Mouse (Mus musculus) forebrain, embryonic 15.5 days (tissue): ENCODE measurements around the gene Fam193a. TPM values are rescaled to one million over a fixed set of nuclear protein-coding genes. Genes with fewer than 3 reads are reported as not detected.

Experiments used
- ATAC-seq: fragments of 200-750 bp; cut with Nextera tagmentation; replicated peaks from 2 replicates; pipeline ENCODE4 v1.8.0; 2017; ENCODE audit warnings: mild to moderate bottlenecking, moderate TSS enrichment, moderate library complexity
- H3K27ac ChIP-seq: fragments of 300-500 bp; sonication (generic); replicated peaks from 2 replicates; pipeline ENCODE4 v1.5.1; 2015; ENCODE audit warnings: mild to moderate bottlenecking, inconsistent platforms
- H3K27me3 ChIP-seq: fragments of 300-500 bp; sonication (generic); 2 replicates; pipeline ENCODE4 v1.6.1; 2015; ENCODE audit warnings: inconsistent platforms
- H3K36me3 ChIP-seq: fragments of 300-500 bp; sonication (generic); 2 replicates; pipeline ENCODE4 v1.6.1; 2015; ENCODE audit warnings: mild to moderate bottlenecking, inconsistent platforms
- H3K4me1 ChIP-seq: fragments of 300-500 bp; sonication (generic); 2 replicates; pipeline ENCODE4 v1.6.1; 2015; ENCODE audit warnings: inconsistent platforms
- H3K4me2 ChIP-seq: fragments of 300-500 bp; sonication (generic); replicated peaks from 2 replicates; pipeline ENCODE4 v1.6.1; 2015; ENCODE audit warnings: mild to moderate bottlenecking, inconsistent platforms
- H3K4me3 ChIP-seq: fragments of 300-500 bp; sonication (generic); 2 replicates; pipeline ENCODE4 v1.5.1; 2015; ENCODE audit warnings: mild to moderate bottlenecking, inconsistent platforms
- H3K9ac ChIP-seq: fragments of 300-500 bp; sonication (generic); replicated peaks from 2 replicates; pipeline ENCODE4 v1.6.1; 2015; ENCODE audit warnings: mild to moderate bottlenecking, inconsistent platforms
- H3K9me3 ChIP-seq: fragments of 300-500 bp; sonication (generic); 2 replicates; pipeline ENCODE4 v1.6.1; 2016; ENCODE audit warnings: inconsistent platforms
- WGBS: fragments of 180-500 bp; shearing (Covaris S2); methylation state at CpG from one replicate; pipeline ENCODE4 v1.1.7; 2015; ENCODE audit warnings: mixed read lengths; 5-methylcytosine and 5-hydroxymethylcytosine counted together
- polyA plus RNA-seq: library from polyadenylated mRNA; unstranded; fragments of >200 nt; fragmentation: Nextera tagmentation; extraction: Ambion mirVana; gene quantifications from 2 replicates; pipeline ENCODE4 v1.2.1, GENCODE M21; 2015

Gene Fam193a
- polyA plus RNA-seq, 1 experiment from 2014 or later, result 16.7 TPM

- Histone ChIP-seq H3K4me1 (no peaks in the 10 kb centered on the region), H3K9me3 (no peaks in the 10 kb centered on the region), H3K4me3 (no peak overlapping the region), H3K27ac (no peak overlapping the region), H3K9ac (no peak overlapping the region), H3K36me3 (peaks cover 73% of the 10 kb centered on the region), H3K27me3 (no peaks in the 10 kb centered on the region), H3K4me2 (no peak overlapping the region)
- 88% methylated on average over 1 of the region's 1 CpGs for WGBS
- ATAC-seq, result no peak
Observed at GRCm38 (mm10) chr5:34433786-34434185, 64.1 kb downstream of the Fam193a start.

GRCm38 (mm10) chr5:34434241-34434640 lies 64.5 kb downstream of the Fam193a start:
- Histone ChIP-seq H3K27me3 (no peaks in the 10 kb centered on the region), H3K4me1 (no peaks in the 10 kb centered on the region), H3K4me2 (no peak overlapping the region), H3K4me3 (no peak overlapping the region), H3K27ac (no peak overlapping the region), H3K9ac (no peak overlapping the region), H3K36me3 (peaks cover 76% of the 10 kb centered on the region), H3K9me3 (no peaks in the 10 kb centered on the region)
- ATAC-seq, result no peak
- 93% methylated on average over 3 of the region's 3 CpGs for WGBS

GRCm38 (mm10) chr5:34438052-34438451 lies 68.3 kb downstream of the Fam193a start:
- H3K4me1 ChIP-seq, result no peaks in the 10 kb centered on the region
- H3K9me3 ChIP-seq, result no peaks in the 10 kb centered on the region
- WGBS, result 91% methylated on average over 4 of the region's 4 CpGs
- no peak overlapping the region for H3K4me3 ChIP-seq
- no peak overlapping the region for H3K27ac ChIP-seq
- H3K36me3 ChIP-seq, result peaks cover 83% of the 10 kb centered on the region
- no peak overlapping the region for H3K9ac ChIP-seq
- no peak overlapping the region for H3K4me2 ChIP-seq
- no peak for ATAC-seq
- H3K27me3 ChIP-seq, result no peaks in the 10 kb centered on the region

- H3K9me3 ChIP-seq, result no peaks in the 10 kb centered on the region
- H3K4me3 ChIP-seq, result no peak overlapping the region
- ATAC-seq, result no peak
- peaks cover 82% of the 10 kb centered on the region for H3K36me3 ChIP-seq
- H3K4me1 ChIP-seq, result no peaks in the 10 kb centered on the region
- no peak overlapping the region for H3K27ac ChIP-seq
- H3K4me2 ChIP-seq, result no peak overlapping the region
- no peaks in the 10 kb centered on the region for H3K27me3 ChIP-seq
- WGBS, result 95% methylated on average over 1 of the region's 1 CpGs
- H3K9ac ChIP-seq, result no peak overlapping the region
Observed at GRCm38 (mm10) chr5:34438659-34439058, 68.9 kb downstream of the Fam193a start.

- peaks cover 86% of the 10 kb centered on the region for H3K36me3 ChIP-seq
- ATAC-seq, result no peak
Observed at GRCm38 (mm10) chr5:34439768-34440167, 70.0 kb downstream of the Fam193a start.

GRCm38 (mm10) chr5:34441797-34442196 lies 72.1 kb downstream of the Fam193a start:
- Histone ChIP-seq H3K9me3 (no peaks in the 10 kb centered on the region), H3K36me3 (peaks cover 85% of the 10 kb centered on the region), H3K4me2 (no peak overlapping the region), H3K27ac (no peak overlapping the region), H3K4me1 (no peaks in the 10 kb centered on the region), H3K27me3 (no peaks in the 10 kb centered on the region), H3K4me3 (no peak overlapping the region), H3K9ac (no peak overlapping the region)
- 95% methylated on average over 2 of the region's 2 CpGs for WGBS
- ATAC-seq, result no peak

More at GRCm38 (mm10) chr5:34439768-34440167, 70.0 kb downstream of the Fam193a start:
- Histone ChIP-seq H3K27ac (no peak overlapping the region), H3K4me3 (no peak overlapping the region), H3K27me3 (no peaks in the 10 kb centered on the region), H3K9me3 (no peaks in the 10 kb centered on the region), H3K4me2 (no peak overlapping the region), H3K9ac (no peak overlapping the region), H3K4me1 (no peaks in the 10 kb centered on the region)
- WGBS, result 94% methylated on average over 2 of the region's 2 CpGs

- H3K27me3 ChIP-seq, result no peaks in the 10 kb centered on the region
- no peaks in the 10 kb centered on the region for H3K9me3 ChIP-seq
- WGBS, result 88% methylated on average over 9 of the region's 9 CpGs
- H3K27ac ChIP-seq, result no peak overlapping the region
- no peaks in the 10 kb centered on the region for H3K4me1 ChIP-seq
- no peak overlapping the region for H3K4me3 ChIP-seq
- no peak overlapping the region for H3K4me2 ChIP-seq
- peaks cover 66% of the 10 kb centered on the region for H3K36me3 ChIP-seq
- H3K9ac ChIP-seq, result no peak overlapping the region
- no peak for ATAC-seq
Observed at GRCm38 (mm10) chr5:34446207-34446606, 76.5 kb downstream of the Fam193a start.

- Histone ChIP-seq H3K27ac (no peak overlapping the region), H3K4me2 (no peak overlapping the region), H3K9ac (no peak overlapping the region), H3K36me3 (peaks cover 65% of the 10 kb centered on the region), H3K9me3 (no peaks in the 10 kb centered on the region), H3K4me3 (no peak overlapping the region), H3K4me1 (no peaks in the 10 kb centered on the region), H3K27me3 (no peaks in the 10 kb centered on the region)
- 83% methylated on average over 1 of the region's 1 CpGs for WGBS
- ATAC-seq, result no peak
Observed at GRCm38 (mm10) chr5:34458994-34459393, 89.3 kb downstream of the Fam193a start.

- no peak overlapping the region for H3K4me2 ChIP-seq
- no peaks in the 10 kb centered on the region for H3K9me3 ChIP-seq
- H3K9ac ChIP-seq, result no peak overlapping the region
- no peak overlapping the region for H3K27ac ChIP-seq
- 96% methylated on average over 4 of the region's 4 CpGs for WGBS
- no peak for ATAC-seq
- H3K36me3 ChIP-seq, result peaks cover 84% of the 10 kb centered on the region
- no peaks in the 10 kb centered on the region for H3K4me1 ChIP-seq
- H3K4me3 ChIP-seq, result no peak overlapping the region
- H3K27me3 ChIP-seq, result no peaks in the 10 kb centered on the region
Observed at GRCm38 (mm10) chr5:34461294-34461693, 91.6 kb downstream of the Fam193a start.

- Histone ChIP-seq H3K9ac (no peak overlapping the region), H3K27ac (no peak overlapping the region), H3K4me2 (no peak overlapping the region), H3K9me3 (no peaks in the 10 kb centered on the region), H3K27me3 (no peaks in the 10 kb centered on the region), H3K4me3 (no peak overlapping the region), H3K4me1 (no peaks in the 10 kb centered on the region), H3K36me3 (peaks cover 89% of the 10 kb centered on the region)
- WGBS, result 84% methylated on average over 6 of the region's 6 CpGs
- no peak for ATAC-seq
Observed at GRCm38 (mm10) chr5:34461841-34462240, 92.1 kb downstream of the Fam193a start.

GRCm38 (mm10) chr5:34466079-34466478 lies 96.3 kb downstream of the Fam193a start:
- Histone ChIP-seq H3K27ac (no peak overlapping the region), H3K9me3 (no peaks in the 10 kb centered on the region), H3K4me3 (no peak overlapping the region), H3K4me2 (no peak overlapping the region), H3K4me1 (no peaks in the 10 kb centered on the region), H3K27me3 (no peaks in the 10 kb centered on the region), H3K9ac (no peak overlapping the region), H3K36me3 (peaks cover 66% of the 10 kb centered on the region)
- no peak for ATAC-seq
- 88% methylated on average over 1 of the region's 1 CpGs for WGBS

- Histone ChIP-seq H3K4me3 (no peak overlapping the region), H3K9ac (no peak overlapping the region), H3K27me3 (no peaks in the 10 kb centered on the region), H3K4me1 (no peaks in the 10 kb centered on the region), H3K36me3 (peaks cover 61% of the 10 kb centered on the region), H3K4me2 (no peak overlapping the region), H3K27ac (no peak overlapping the region), H3K9me3 (no peaks in the 10 kb centered on the region)
- 95% methylated on average over 2 of the region's 2 CpGs for WGBS
- ATAC-seq, result no peak
Observed at GRCm38 (mm10) chr5:34466648-34467047, 96.9 kb downstream of the Fam193a start.

- Histone ChIP-seq H3K9me3 (no peaks in the 10 kb centered on the region), H3K36me3 (peaks cover 47% of the 10 kb centered on the region), H3K27me3 (no peaks in the 10 kb centered on the region), H3K4me3 (no peak overlapping the region), H3K27ac (no peak overlapping the region), H3K4me1 (no peaks in the 10 kb centered on the region), H3K4me2 (no peak overlapping the region), H3K9ac (no peak overlapping the region)
- ATAC-seq, result no peak
- 83% methylated on average over 2 of the region's 2 CpGs for WGBS
Observed at GRCm38 (mm10) chr5:34468039-34468775, 98.5 kb downstream of the Fam193a start.
